Mouse (Mus musculus) heart, postnatal 36 days (tissue): ENCODE measurements around the gene Lrrc25. TPM values are rescaled to one million over a fixed set of nuclear protein-coding genes. Genes with fewer than 3 reads are reported as not detected.
A peak's percentile ranks its signal among the peaks of the same experiment; 100 is the strongest.

Source experiments
- DNase-seq, 2 experiments: peaks; one replicate each; pipeline ENCODE4 v3.0.0; 2021 to 2022
- intact Hi-C: fragments of 180-260 bp; cut with DNase I; formaldehyde crosslinking; loops from one replicate; pipeline ENCODE4 v1.15.1; 2025
- total RNA-seq, 2 experiments: library from RNA; stranded (reverse); gene quantifications; 2 replicates each; pipeline ENCODE4 v1.2.3; 2021

Lrrc25 gene
- total RNA-seq, 2 experiments from 2014 or later: 1.9 to 3.0 TPM

- DNase-seq: peak; percentile 65 to 67
- intact Hi-C loops: no loop called here
These were observed 17.7 kb upstream of the Lrrc25 start for GRCm38 (mm10) chr8:70598283-70598682.

GRCm38 (mm10) chr8:70598722-70599121, 17.2 kb upstream of the Lrrc25 start:
- no peak for DNase-seq
- intact Hi-C loops: no loop called here

- intact Hi-C loops: no loop called here
- no peak for DNase-seq
These were observed 16.3 kb upstream of the Lrrc25 start for GRCm38 (mm10) chr8:70599507-70600290.

GRCm38 (mm10) chr8:70600473-70601270, 15.3 kb upstream of the Lrrc25 start:
- intact Hi-C loops: no loop called here
- peak; percentile 27 to 49 for DNase-seq

- DNase-seq: peak; percentile 61 to 73
- intact Hi-C loops: no loop called here
These were observed 14.7 kb upstream of the Lrrc25 start for GRCm38 (mm10) chr8:70601271-70601649.

- intact Hi-C loops: no loop called here
- DNase-seq: no peak
These were observed 13.7 kb upstream of the Lrrc25 start for GRCm38 (mm10) chr8:70602139-70602811.

- no peak for DNase-seq
- intact Hi-C loops: no loop called here
These were observed 11.4 kb upstream of the Lrrc25 start for GRCm38 (mm10) chr8:70604558-70604957.

GRCm38 (mm10) chr8:70605871-70606779, 9.8 kb upstream of the Lrrc25 start:
- intact Hi-C loops: no loop called here
- DNase-seq: no peak

GRCm38 (mm10) chr8:70606780-70607602, 9.0 kb upstream of the Lrrc25 start:
- DNase-seq: no peak
- intact Hi-C loops: no loop called here

- no peak for DNase-seq
These were observed 8.4 kb upstream of the Lrrc25 start for GRCm38 (mm10) chr8:70607603-70607897.

GRCm38 (mm10) chr8:70607898-70608748, 7.8 kb upstream of the Lrrc25 start:
- intact Hi-C loops: no loop called here

More at GRCm38 (mm10) chr8:70607603-70607897, 8.4 kb upstream of the Lrrc25 start:
- intact Hi-C loops: no loop called here

GRCm38 (mm10) chr8:70608749-70609367, 7.1 kb upstream of the Lrrc25 start, which contains the start of gene Ssbp4:
Gene Ssbp4 (minus strand): TSS chr8:70608872.
- peak in 1 of 2 experiments; percentile 46 for DNase-seq
- intact Hi-C loops: no loop called here

More at GRCm38 (mm10) chr8:70607898-70608748, 7.8 kb upstream of the Lrrc25 start:
- DNase-seq: peak; percentile 61 to 75

- DNase-seq: peak in 1 of 2 experiments; percentile 86
- intact Hi-C loops: no loop called here
These were observed 6.5 kb upstream of the Lrrc25 start for GRCm38 (mm10) chr8:70609368-70609848.

- DNase-seq: peak; percentile 88
- intact Hi-C loops: loop anchor here (2.0 to 5.0 kb wide), 3 partner anchors 42 to 142 kb away; partner anchors contain the start of gene Rab3a
These were observed 5.8 kb upstream of the Lrrc25 start for GRCm38 (mm10) chr8:70609849-70610795.

GRCm38 (mm10) chr8:70610796-70611771, 4.9 kb upstream of the Lrrc25 start:
- intact Hi-C loops: loop anchor here (1.0 to 5.0 kb wide), 4 partner anchors 41 to 141 kb away; partner anchors contain the start of genes Jund and Rab3a
- peak; percentile 91 to 95 for DNase-seq
